Mouse (Mus musculus) forebrain, postnatal 0 days (tissue): Measurements from ENCODE around the gene Cdca8. TPM values are rescaled to one million over a fixed set of nuclear protein-coding genes. Genes with fewer than 3 reads are reported as not detected.

Source experiments
- ATAC-seq: fragments of 200-750 bp; cut with Nextera tagmentation; 2 replicates; pipeline ENCODE4 v1.8.0; 2017; ENCODE audit warnings: mild to moderate bottlenecking, moderate library complexity
- DNase-seq: peaks from one replicate; pipeline ENCODE4 v3.0.0-alpha.2; 2015
- H3K27ac ChIP-seq: fragments of 300-500 bp; sonication (generic); 2 replicates; pipeline ENCODE4 v1.5.1; 2014; ENCODE audit warnings: low read depth, mild to moderate bottlenecking, antibody characterized with exemption, low read length, moderate library complexity, mixed read lengths
- H3K27me3 ChIP-seq: fragments of 300-500 bp; sonication (generic); 2 replicates; pipeline ENCODE4 v1.6.1; 2014; ENCODE audit warnings: mild to moderate bottlenecking, low read length, mixed read lengths; ENCODE audit not compliant: insufficient read depth
- H3K36me3 ChIP-seq: fragments of 300-500 bp; sonication (generic); 2 replicates; pipeline ENCODE4 v1.6.1; 2014; ENCODE audit warnings: mild to moderate bottlenecking, moderate library complexity; ENCODE audit not compliant: insufficient read depth
- H3K4me1 ChIP-seq: fragments of 300-500 bp; sonication (generic); 2 replicates; pipeline ENCODE4 v1.6.1; 2014; ENCODE audit warnings: antibody characterized with exemption; ENCODE audit not compliant: insufficient read depth
- H3K4me2 ChIP-seq: fragments of 300-500 bp; sonication (generic); 2 replicates; pipeline ENCODE4 v1.6.1; 2014; ENCODE audit warnings: low read depth, mild to moderate bottlenecking, moderate library complexity
- H3K4me3 ChIP-seq: fragments of 300-500 bp; sonication (generic); 2 replicates; pipeline ENCODE4 v1.5.1; 2014; ENCODE audit warnings: low read depth, low read length, mixed read lengths
- H3K9ac ChIP-seq: fragments of 300-500 bp; sonication (generic); 2 replicates; pipeline ENCODE4 v1.6.1; 2014; ENCODE audit warnings: mild to moderate bottlenecking
- H3K9me3 ChIP-seq: fragments of 300-500 bp; sonication (generic); 2 replicates; pipeline ENCODE4 v1.6.1; 2016; ENCODE audit warnings: low read length
- CTCF ChIP-seq: sonication (generic); IDR thresholded peaks from 2 replicates; pipeline ENCODE4 v1.5.1; 2016; ENCODE audit warnings: antibody characterized with exemption, control low read depth, low read depth
- WGBS: fragments of 180-500 bp; shearing (Covaris S2); extraction: QIAGEN DNeasy Blood & Tissue Kit; methylation state at CpG from one replicate; pipeline ENCODE4 v1.1.7; 2014; 5-methylcytosine and 5-hydroxymethylcytosine counted together
- polyA plus RNA-seq: library from polyadenylated mRNA; unstranded; fragments of >200 nt; fragmentation: Nextera tagmentation; extraction: Ambion mirVana; gene quantifications from 2 replicates; pipeline ENCODE4 v1.2.1, GENCODE M21; 2015
- total RNA-seq: library from RNA; depleted of rRNA; stranded (reverse); fragments of >200 nt; gene quantifications from 2 replicates; pipeline ENCODE4 v1.2.3, GENCODE M21; 2014

The Cdca8 gene
- total and polyA plus RNA-seq, 2 experiments from 2014 or later = 10.1 to 21.2 TPM

DNA sequence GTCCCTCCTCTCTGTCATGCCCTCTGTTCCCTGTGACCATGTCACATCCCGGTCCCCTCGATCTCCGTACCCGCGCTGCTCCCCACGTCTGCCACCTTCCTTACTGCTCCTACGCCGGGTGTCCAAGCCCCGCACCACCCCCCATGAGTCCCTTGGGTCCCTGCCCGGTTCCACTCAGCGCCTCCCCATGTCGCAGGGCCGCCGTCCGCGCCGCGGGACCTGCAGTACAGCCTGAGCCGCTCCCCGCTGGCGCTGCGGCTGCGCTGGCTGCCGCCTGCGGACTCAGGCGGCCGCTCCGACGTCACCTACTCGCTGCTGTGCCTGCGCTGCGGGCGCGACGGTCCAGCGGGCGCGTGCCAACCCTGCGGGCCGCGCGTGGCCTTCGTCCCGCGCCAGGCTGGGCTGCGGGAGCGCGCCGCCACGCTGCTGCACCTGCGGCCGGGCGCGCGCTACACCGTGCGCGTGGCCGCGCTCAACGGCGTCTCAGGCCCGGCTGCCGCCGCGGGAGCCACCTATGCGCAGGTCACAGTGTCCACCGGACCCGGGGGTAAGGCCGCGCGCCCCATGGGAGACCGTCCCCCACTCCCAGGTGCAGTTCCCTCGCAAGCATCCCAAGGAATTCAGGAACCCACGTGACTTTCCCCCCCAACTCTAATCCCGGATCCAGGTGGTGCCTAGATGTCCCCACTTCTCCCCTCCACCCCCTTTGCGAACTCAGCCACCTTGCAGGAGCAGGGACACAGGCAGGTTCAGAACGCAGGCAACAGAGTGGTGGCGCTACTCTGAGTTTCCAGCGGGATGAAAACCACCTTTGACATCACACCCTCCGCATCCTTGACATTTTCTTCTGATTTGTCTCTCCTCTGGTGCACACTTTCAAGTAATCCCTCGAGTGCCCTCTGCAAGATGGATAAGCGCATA is 44.3 kb downstream of the Cdca8 start:
- H3K27me3 ChIP-seq = peaks cover 17% of the 10 kb centered on the region; the same call in 1 of the 2 replicates

DNA sequence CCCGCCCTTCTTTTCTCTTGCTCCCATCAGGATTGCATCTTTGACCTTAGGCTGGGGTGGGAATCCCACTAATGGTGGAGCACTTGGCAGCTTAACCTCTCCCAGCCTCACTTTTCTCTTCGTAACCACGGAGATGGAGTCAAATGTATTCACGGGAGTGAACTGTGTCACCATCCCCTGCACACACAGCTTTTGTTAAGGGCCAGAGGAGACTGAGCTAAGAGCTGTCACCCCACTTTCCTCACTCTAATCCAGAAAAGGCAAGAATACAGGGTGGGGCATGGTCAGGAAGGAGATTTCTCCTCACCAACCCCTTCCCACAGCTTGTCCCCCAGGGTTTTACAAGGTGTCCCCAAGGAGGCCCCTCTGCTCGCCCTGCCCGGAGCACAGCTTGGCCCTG is 45.3 kb downstream of the Cdca8 start:
- no peaks in the 10 kb centered on the region for H3K36me3 ChIP-seq
- H3K9ac ChIP-seq = peak overlapping the region; percentile 64; the same call in 1 of the 2 replicates

More for the DNA sequence above, 44.3 kb downstream of the Cdca8 start:
- ATAC-seq (peak; percentile 79), DNase-seq (peak; percentile 73)
- peak; percentile 32; the same call in 1 of the 2 replicates for TF ChIP-seq CTCF
- Histone ChIP-seq H3K9me3 (no peaks in the 10 kb centered on the region), H3K4me3 (peak overlapping the region; percentile 55), H3K36me3 (no peaks in the 10 kb centered on the region), H3K4me2 (peak overlapping the region; percentile 80), H3K4me1 (no peaks in the 10 kb centered on the region), H3K27ac (0 out of 2 replicates have a peak overlapping the region, but pooled peaks have one; percentile 4), H3K9ac (peak overlapping the region; percentile 64)
- 3% methylated on average over 83 of the region's 83 CpGs for WGBS

DNA sequence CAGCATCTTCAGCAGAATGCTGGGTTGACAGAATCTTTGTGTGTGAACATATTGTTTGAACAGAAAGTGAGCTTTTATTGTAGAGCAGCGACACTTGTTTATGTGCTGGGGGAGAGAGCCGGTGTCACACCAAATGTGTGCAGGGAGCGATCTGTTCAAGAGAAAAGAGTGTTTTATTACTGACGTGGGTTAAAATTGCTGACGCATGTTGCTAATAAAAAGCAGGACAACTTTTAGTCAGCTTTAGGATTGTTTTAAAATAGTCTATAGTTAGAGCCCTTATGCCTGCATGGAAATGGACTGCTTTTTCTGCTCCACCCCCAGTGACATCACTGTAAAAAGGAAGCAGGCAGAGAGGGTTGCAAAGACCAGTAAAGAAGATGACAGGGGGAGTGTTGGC is 48.3 kb downstream of the Cdca8 start:
- H3K4me2 ChIP-seq = no peak overlapping the region
- H3K9ac ChIP-seq = no peak overlapping the region
- ATAC-seq (no peak), DNase-seq (no peak)
- WGBS = 70% methylated on average over 5 of the region's 5 CpGs
- no peaks in the 10 kb centered on the region for H3K36me3 ChIP-seq
- no peaks in the 10 kb centered on the region for H3K4me1 ChIP-seq
- H3K9me3 ChIP-seq = no peaks in the 10 kb centered on the region
- TF ChIP-seq CTCF = no peak
- no peak overlapping the region for H3K27ac ChIP-seq
- peaks cover 9% of the 10 kb centered on the region for H3K27me3 ChIP-seq
- H3K4me3 ChIP-seq = no peak overlapping the region

More for the DNA sequence above, 45.3 kb downstream of the Cdca8 start:
- Histone ChIP-seq H3K4me2 (peak overlapping the region; percentile 80), H3K4me1 (no peaks in the 10 kb centered on the region), H3K4me3 (peak overlapping the region; percentile 55), H3K27me3 (peaks cover 17% of the 10 kb centered on the region), H3K27ac (no peak overlapping the region), H3K9me3 (no peaks in the 10 kb centered on the region)
- TF ChIP-seq CTCF = no peak
- ATAC-seq (peak; percentile 45; the same call in 1 of the 2 replicates), DNase-seq (no peak)
- WGBS = 26% methylated on average over 6 of the region's 6 CpGs

DNA sequence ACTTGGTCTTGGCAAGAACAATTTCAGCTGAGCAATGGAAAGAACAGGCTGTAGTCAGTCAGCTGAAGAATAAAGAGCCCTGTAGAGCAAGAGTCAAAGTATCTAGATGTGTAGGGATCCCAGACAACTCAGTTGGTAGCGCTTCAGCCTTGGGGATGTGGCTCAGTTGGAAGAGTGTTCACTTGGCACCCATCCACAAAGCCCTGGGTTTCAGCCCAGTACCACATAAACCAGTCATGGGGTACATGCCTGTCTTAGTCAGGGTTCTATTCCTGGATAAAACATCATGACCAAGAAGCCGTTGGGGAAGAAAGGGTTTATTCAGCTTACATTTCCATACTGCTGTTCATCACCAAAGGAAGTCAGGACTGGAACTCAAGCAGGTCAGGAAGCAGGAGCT is 49.2 kb downstream of the Cdca8 start:
- WGBS = 65% methylated on average over 2 of the region's 2 CpGs
- no peak overlapping the region for H3K27ac ChIP-seq

DNA sequence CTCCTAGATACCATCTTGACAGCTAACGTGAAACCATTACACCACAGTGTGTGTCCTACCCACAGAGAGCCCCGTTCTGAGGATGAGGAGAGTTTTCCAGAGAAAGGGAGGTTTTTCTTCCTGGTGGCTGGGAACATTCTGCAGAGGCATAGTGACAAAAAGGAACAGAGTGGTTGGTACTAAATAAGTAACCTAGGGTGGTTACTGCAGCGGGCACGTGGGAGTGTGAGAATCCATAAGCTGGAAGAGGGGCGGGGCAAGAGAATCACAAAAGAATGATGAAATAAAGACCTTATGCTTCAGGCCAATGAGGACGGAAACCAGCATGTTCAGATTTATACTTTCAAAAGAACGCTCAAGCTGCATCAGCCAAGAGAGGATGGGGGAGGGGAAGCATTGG is 50.4 kb downstream of the Cdca8 start:
- TF ChIP-seq CTCF = no peak
- Histone ChIP-seq H3K9me3 (no peaks in the 10 kb centered on the region), H3K4me1 (no peaks in the 10 kb centered on the region), H3K27ac (no peak overlapping the region), H3K4me3 (no peak overlapping the region), H3K4me2 (no peak overlapping the region), H3K27me3 (peaks cover 6% of the 10 kb centered on the region), H3K9ac (no peak overlapping the region), H3K36me3 (no peaks in the 10 kb centered on the region)
- DNase-seq (no peak), ATAC-seq (no peak)
- 66% methylated on average over 7 of the region's 7 CpGs for WGBS

More for the DNA sequence above, 49.2 kb downstream of the Cdca8 start:
- Histone ChIP-seq H3K4me1 (no peaks in the 10 kb centered on the region), H3K27me3 (peaks cover 6% of the 10 kb centered on the region), H3K4me3 (no peak overlapping the region), H3K9me3 (no peaks in the 10 kb centered on the region), H3K36me3 (no peaks in the 10 kb centered on the region), H3K9ac (no peak overlapping the region), H3K4me2 (no peak overlapping the region)
- no peak for TF ChIP-seq CTCF
- DNase-seq = no peak
- ATAC-seq = no peak

DNA sequence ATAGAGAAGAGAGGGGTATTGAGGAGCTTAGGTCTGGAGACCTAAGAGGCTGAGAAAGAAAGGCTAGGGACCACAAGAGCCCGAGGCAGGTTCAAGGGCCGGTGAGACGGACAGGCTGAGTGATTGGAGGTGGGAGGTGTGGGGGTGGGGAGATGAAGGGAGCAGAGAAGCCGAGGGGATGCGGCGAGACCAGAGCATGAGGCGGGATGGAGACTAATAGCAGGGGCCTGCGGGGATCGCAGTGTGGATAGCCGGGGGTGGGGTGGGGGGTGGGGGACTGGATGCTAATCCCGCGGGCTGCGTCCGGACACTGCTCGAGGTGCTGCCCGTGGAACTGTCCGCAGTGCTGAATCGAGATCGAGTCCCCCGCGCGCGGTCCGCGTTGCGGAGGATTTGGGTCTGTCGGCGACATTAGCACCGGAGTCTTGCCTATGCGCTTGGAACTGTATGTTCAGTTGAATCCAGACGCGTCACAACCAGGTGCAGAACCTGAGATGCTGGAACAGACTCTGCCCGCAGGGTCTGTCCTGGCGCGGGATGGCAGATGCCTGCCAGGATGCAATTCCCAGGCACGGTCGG is 56.9 kb downstream of the Cdca8 start:
- DNase-seq (peak; percentile 27), ATAC-seq (peak; percentile 0; the same call in 1 of the 2 replicates)
- TF ChIP-seq CTCF = no peak
- H3K4me2 ChIP-seq = peak overlapping the region; percentile 78
- H3K36me3 ChIP-seq = no peaks in the 10 kb centered on the region
- H3K4me3 ChIP-seq = peak overlapping the region; percentile 55
- H3K27me3 ChIP-seq = peaks cover 7% of the 10 kb centered on the region
- H3K27ac ChIP-seq = no peak overlapping the region
- under 1% methylated on average over 37 of the region's 37 CpGs for WGBS
- no peaks in the 10 kb centered on the region for H3K9me3 ChIP-seq
- peak overlapping the region; percentile 44 for H3K9ac ChIP-seq
- peaks cover 4% of the 10 kb centered on the region; the same call in 1 of the 2 replicates for H3K4me1 ChIP-seq
